Mouse (Mus musculus) cerebellum, adult 9-11 months (tissue): ENCODE measurements at regions not wholly inside any gene's neighbourhood (a gene's known extent, or its start where the extent isn't known, plus 50 kb on each side); places are given as distances from the start of the nearest gene placed in this dataset.

ENCODE experiments used
- DNase-seq: peaks from one replicate; pipeline ENCODE4 v3.0.0; 2022

GRCm38 (mm10) chr11:64135308-64135591 lies 56.0 kb upstream of the Cox10 start:
- DNase-seq = no peak

- DNase-seq = no peak
These were observed 55.5 kb upstream of the Cox10 start for GRCm38 (mm10) chr11:64134571-64135307.
